Mouse (Mus musculus) forebrain, embryonic 11.5 days (tissue): ENCODE data around the gene Utp20. TPM values are rescaled to one million over a fixed set of nuclear protein-coding genes. Genes with fewer than 3 reads are reported as not detected.

Experiments used
- ATAC-seq: fragments of 200-750 bp; cut with Nextera tagmentation; replicated peaks from 2 replicates; pipeline ENCODE4 v1.8.0; 2017; ENCODE audit warnings: moderate TSS enrichment; ENCODE audit not compliant: low FRiP score
- DNase-seq: peaks from one replicate; pipeline ENCODE4 v3.0.0-alpha.2; 2017; ENCODE audit warnings: low spot score
- H3K27ac ChIP-seq: fragments of 300-500 bp; sonication (generic); 2 replicates; pipeline ENCODE4 v1.5.1; 2014; ENCODE audit warnings: low read depth, low read length
- H3K27me3 ChIP-seq: fragments of 300-500 bp; sonication (generic); 2 replicates; pipeline ENCODE4 v1.6.1; 2014; ENCODE audit warnings: mild to moderate bottlenecking, low read length, mixed read lengths; ENCODE audit not compliant: control insufficient read depth, insufficient read depth
- H3K36me3 ChIP-seq: fragments of 300-500 bp; sonication (generic); 2 replicates; pipeline ENCODE4 v1.6.1; 2014; ENCODE audit warnings: mild to moderate bottlenecking, low read length, moderate library complexity, mixed read lengths; ENCODE audit not compliant: control insufficient read depth, insufficient read depth
- H3K4me1 ChIP-seq: fragments of 300-500 bp; sonication (generic); replicated peaks from 2 replicates; pipeline ENCODE4 v1.6.1; 2014; ENCODE audit warnings: low read length, mixed read lengths; ENCODE audit not compliant: control insufficient read depth, insufficient read depth
- H3K4me2 ChIP-seq: fragments of 300-500 bp; sonication (generic); 2 replicates; pipeline ENCODE4 v1.6.1; 2014; ENCODE audit warnings: low read depth, mild to moderate bottlenecking, low read length, moderate library complexity, mixed read lengths; ENCODE audit not compliant: severe bottlenecking
- H3K4me3 ChIP-seq: fragments of 300-500 bp; sonication (generic); 2 replicates; pipeline ENCODE4 v1.5.1; 2014; ENCODE audit warnings: low read depth, low read length
- H3K9ac ChIP-seq: fragments of 300-500 bp; sonication (generic); 2 replicates; pipeline ENCODE4 v1.6.1; 2014; ENCODE audit warnings: low read length
- H3K9me3 ChIP-seq: fragments of 300-500 bp; sonication (generic); 2 replicates; pipeline ENCODE4 v1.6.1; 2016; ENCODE audit warnings: low read length, mixed read lengths; ENCODE audit not compliant: control insufficient read depth
- WGBS: fragments of 180-500 bp; shearing (Covaris S2); extraction: QIAGEN DNeasy Blood & Tissue Kit; methylation state at CpG from one replicate; pipeline ENCODE4 v1.1.7; 2014; 5-methylcytosine and 5-hydroxymethylcytosine counted together
- polyA plus RNA-seq: library from polyadenylated mRNA; unstranded; fragments of >200 nt; fragmentation: Nextera tagmentation; extraction: Ambion mirVana; gene quantifications from 2 replicates; pipeline ENCODE4 v1.2.1, GENCODE M21; 2014

Gene Utp20
- polyA plus RNA-seq, 1 experiment from 2014 or later, result 30.4 TPM

DNA sequence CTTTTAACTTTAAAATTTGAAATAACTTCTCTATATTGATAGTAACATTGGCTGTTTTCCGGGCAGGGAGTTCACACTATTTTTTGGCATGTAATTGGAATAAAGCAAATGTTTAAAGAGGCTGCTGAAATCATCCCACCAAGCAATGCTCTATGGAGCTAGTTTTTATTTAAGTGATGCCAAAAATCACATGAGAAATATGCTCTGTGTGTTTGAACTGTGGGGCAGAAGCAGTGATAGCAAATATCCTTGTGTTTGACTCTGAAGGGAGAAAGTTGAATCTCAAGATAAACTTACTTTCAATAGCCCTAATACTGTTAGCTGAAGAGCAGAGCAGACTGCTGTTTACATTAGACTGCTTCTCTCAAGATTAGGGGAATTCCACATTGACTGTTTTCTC lies 107.0 kb downstream of the Utp20 start:
- no peaks in the 10 kb centered on the region for H3K27me3 ChIP-seq
- WGBS, result 85% methylated on average over 1 of the region's 1 CpGs
- ATAC-seq (no peak), DNase-seq (no peak)
- H3K4me1 ChIP-seq, result no peaks in the 10 kb centered on the region
- H3K27ac ChIP-seq, result no peak overlapping the region
- no peak overlapping the region for H3K9ac ChIP-seq
- H3K9me3 ChIP-seq, result no peaks in the 10 kb centered on the region
- no peak overlapping the region for H3K4me3 ChIP-seq
- H3K4me2 ChIP-seq, result no peak overlapping the region
- H3K36me3 ChIP-seq, result no peaks in the 10 kb centered on the region

DNA sequence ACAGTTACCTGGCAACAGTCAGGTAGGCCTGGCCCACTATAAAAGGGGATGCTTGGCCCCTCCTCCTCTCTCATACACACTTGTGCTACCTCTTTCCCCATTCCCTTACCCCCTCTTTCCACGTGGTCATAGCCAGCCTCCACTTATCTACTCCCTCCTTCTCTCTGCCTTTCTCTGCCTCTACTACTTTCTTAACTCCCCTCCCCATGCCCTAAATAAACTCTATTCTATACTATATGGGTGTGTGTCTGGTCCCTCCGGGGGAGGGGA lies 108.9 kb downstream of the Utp20 start:
- no peak overlapping the region for H3K4me2 ChIP-seq
- no peaks in the 10 kb centered on the region for H3K4me1 ChIP-seq
- no peaks in the 10 kb centered on the region for H3K27me3 ChIP-seq
- no peaks in the 10 kb centered on the region for H3K9me3 ChIP-seq
- no peak overlapping the region for H3K4me3 ChIP-seq
- no peaks in the 10 kb centered on the region for H3K36me3 ChIP-seq
- 42% methylated on average over 2 of the region's 2 CpGs for WGBS
- no peak overlapping the region for H3K27ac ChIP-seq
- no peak overlapping the region for H3K9ac ChIP-seq
- no peak for ATAC-seq
- DNase-seq, result no peak

DNA sequence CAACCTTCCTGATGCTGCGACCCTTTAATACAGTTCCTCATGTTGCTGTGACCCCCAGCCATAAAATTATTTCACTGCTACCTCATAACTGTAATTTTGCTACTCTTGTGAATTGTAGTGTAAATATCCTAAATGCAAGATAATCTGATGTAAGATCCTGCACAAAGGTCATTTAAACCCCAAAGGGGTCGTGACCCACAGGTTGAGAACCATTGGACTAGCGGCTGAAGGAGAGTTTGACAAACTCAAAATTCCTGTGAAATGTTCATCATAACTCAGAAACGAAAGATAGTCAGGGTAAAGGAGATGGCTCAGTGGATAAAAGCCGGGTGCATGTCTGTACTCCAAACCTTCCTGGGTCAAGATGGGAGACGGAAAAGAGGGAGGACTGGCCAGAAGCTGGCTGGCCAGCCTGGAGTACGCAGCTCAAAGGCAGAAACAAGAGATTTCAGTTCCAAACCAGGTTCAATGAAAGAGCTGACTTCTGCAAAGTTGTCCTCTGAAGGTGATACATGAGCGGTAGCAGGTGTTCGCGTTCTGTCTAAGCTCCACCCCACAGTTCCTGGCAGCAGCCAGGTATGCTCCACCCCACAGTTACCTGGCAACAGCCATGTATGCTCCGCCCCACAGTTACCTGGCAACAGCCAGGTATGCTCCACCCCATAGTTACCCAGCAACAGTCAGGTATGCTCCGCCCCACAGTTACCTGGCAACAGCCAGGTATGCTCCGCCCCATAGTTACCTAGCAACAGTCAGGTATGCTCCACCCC lies 109.4 kb downstream of the Utp20 start:
- H3K36me3 ChIP-seq, result no peaks in the 10 kb centered on the region
- WGBS, result 61% methylated on average over 13 of the region's 13 CpGs
- no peak overlapping the region for H3K4me3 ChIP-seq
- H3K9ac ChIP-seq, result no peak overlapping the region
- ATAC-seq, result no peak
- H3K27ac ChIP-seq, result no peak overlapping the region
- H3K27me3 ChIP-seq, result no peaks in the 10 kb centered on the region
- DNase-seq, result no peak
- no peak overlapping the region for H3K4me2 ChIP-seq
- no peaks in the 10 kb centered on the region for H3K4me1 ChIP-seq
- no peaks in the 10 kb centered on the region for H3K9me3 ChIP-seq

GRCm38 (mm10) chr10:88715621-88716020 lies 111.0 kb downstream of the Utp20 start:
- H3K9me3 ChIP-seq, result no peaks in the 10 kb centered on the region
- H3K36me3 ChIP-seq, result no peaks in the 10 kb centered on the region
- H3K9ac ChIP-seq, result no peak overlapping the region
- no peaks in the 10 kb centered on the region for H3K4me1 ChIP-seq
- H3K27ac ChIP-seq, result no peak overlapping the region
- no peaks in the 10 kb centered on the region for H3K27me3 ChIP-seq
- no peak for DNase-seq
- no peak overlapping the region for H3K4me2 ChIP-seq
- no peak for ATAC-seq
- no peak overlapping the region for H3K4me3 ChIP-seq
- WGBS, result 78% methylated on average over 6 of the region's 6 CpGs

GRCm38 (mm10) chr10:88714744-88715143 lies 111.9 kb downstream of the Utp20 start:
- Histone ChIP-seq H3K4me2 (no peak overlapping the region), H3K36me3 (no peaks in the 10 kb centered on the region), H3K27ac (no peak overlapping the region), H3K4me1 (no peaks in the 10 kb centered on the region), H3K4me3 (no peak overlapping the region), H3K27me3 (no peaks in the 10 kb centered on the region), H3K9me3 (no peaks in the 10 kb centered on the region), H3K9ac (no peak overlapping the region)
- ATAC-seq, result no peak
- WGBS, result 90% methylated on average over 4 of the region's 4 CpGs
- DNase-seq, result no peak

DNA sequence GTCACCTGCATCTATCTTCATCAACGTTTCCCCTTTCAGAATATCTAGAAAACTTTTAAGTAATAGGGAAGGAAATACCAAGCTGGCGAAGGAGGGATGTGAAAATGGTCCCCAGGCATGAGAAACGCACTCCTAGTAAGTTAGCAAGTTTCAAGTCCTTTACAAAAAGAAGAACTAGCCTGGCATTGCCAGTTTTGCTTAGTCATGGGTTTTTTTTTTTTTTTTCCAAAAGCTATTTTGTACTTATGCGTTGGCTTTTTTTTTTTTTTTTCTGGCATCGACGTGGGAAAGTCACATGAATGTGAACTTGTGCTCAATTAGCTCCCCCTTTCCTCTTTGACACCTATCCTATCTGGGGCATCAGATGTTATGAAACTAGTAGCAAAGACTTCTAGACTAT lies 114.2 kb downstream of the Utp20 start:
- no peak for ATAC-seq
- Histone ChIP-seq H3K36me3 (no peaks in the 10 kb centered on the region), H3K4me2 (no peak overlapping the region), H3K4me1 (no peaks in the 10 kb centered on the region), H3K9me3 (no peaks in the 10 kb centered on the region), H3K27ac (no peak overlapping the region), H3K9ac (no peak overlapping the region), H3K27me3 (no peaks in the 10 kb centered on the region), H3K4me3 (no peak overlapping the region)
- 87% methylated on average over 6 of the region's 6 CpGs for WGBS
- no peak for DNase-seq

DNA sequence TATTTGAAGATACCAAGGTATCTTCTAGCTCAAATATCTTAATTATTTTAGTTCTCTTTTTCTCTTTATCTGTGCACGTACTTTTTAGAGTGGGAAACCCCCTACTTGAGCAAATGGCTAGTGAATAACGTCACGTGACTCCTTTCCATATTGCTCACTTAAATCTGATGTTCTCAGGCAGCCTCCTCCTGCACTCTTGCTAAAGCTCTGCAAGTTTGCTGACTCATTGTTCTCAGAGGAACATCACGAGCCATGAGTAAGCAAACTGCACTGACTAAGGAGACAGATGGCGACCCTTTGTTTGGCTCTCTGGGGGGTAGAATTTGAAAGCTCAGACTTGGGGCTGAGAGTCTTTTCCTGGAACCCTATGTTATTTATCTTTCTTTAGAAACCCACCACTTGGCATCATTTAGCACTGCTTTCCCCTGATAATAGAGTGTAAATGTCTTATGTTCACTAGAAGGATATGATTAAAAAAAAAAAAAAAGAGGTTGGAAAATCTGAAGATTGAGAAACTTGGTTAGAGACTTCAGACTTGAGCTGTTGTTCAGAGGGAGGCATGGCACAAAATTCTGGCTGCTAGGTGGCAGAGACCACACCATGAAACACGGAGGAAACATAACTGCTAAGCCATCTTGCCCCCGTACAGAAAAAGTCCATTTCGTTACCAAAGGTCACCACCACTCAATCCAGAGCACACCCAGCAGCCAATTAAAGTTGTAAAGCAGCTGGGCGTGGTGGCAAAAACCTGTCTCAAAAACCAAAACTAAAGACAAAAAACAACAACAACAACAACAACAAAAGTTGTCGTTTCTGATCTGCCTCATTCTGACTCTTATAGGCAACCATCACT lies 117.7 kb downstream of the Utp20 start:
- no peaks in the 10 kb centered on the region for H3K9me3 ChIP-seq
- 64% methylated on average over 10 of the region's 10 CpGs for WGBS
- no peak overlapping the region for H3K4me2 ChIP-seq
- H3K4me1 ChIP-seq, result no peaks in the 10 kb centered on the region
- no peak overlapping the region for H3K27ac ChIP-seq
- no peak for DNase-seq
- no peaks in the 10 kb centered on the region for H3K27me3 ChIP-seq
- ATAC-seq, result no peak
- H3K36me3 ChIP-seq, result no peaks in the 10 kb centered on the region
- H3K4me3 ChIP-seq, result no peak overlapping the region
- H3K9ac ChIP-seq, result no peak overlapping the region

GRCm38 (mm10) chr10:88700938-88701337 lies 125.7 kb downstream of the Utp20 start:
- ATAC-seq (no peak), DNase-seq (no peak)
- no peaks in the 10 kb centered on the region for H3K9me3 ChIP-seq
- no peaks in the 10 kb centered on the region for H3K4me1 ChIP-seq
- 70% methylated on average over 6 of the region's 6 CpGs for whole genome bisulfite sequencing
- no peak overlapping the region for H3K4me2 ChIP-seq
- H3K9ac ChIP-seq, result no peak overlapping the region
- H3K27ac ChIP-seq, result no peak overlapping the region
- H3K4me3 ChIP-seq, result no peak overlapping the region
- no peaks in the 10 kb centered on the region for H3K36me3 ChIP-seq
- no peaks in the 10 kb centered on the region for H3K27me3 ChIP-seq
